Mouse (Mus musculus): ENCODE data around the gene Gm38431. TPM values are rescaled to one million over a fixed set of nuclear protein-coding genes. Genes with fewer than 3 reads are reported as not detected.
A peak's percentile ranks its signal among the peaks of the same experiment; 100 is the strongest.

Gm38431 gene
- polyA plus RNA-seq, 1 experiment from 2014 or later, result 1.6 TPM

- H3K9ac ChIP-seq, result no peak overlapping the region
- DNase-seq (ENCODE audit: low spot score) (no peak), ATAC-seq (ENCODE audit: low FRiP score) (no peak)
- peaks cover 6% of the 10 kb centered on the region; the same call in 1 of the 2 replicates for H3K4me1 ChIP-seq (replicated peaks; ENCODE audit: control insufficient read depth, insufficient read depth, low read length)
- H3K27me3 ChIP-seq (ENCODE audit: control insufficient read depth, insufficient read depth, low read length), result no peaks in the 10 kb centered on the region
- H3K36me3 ChIP-seq (replicated peaks; ENCODE audit: control insufficient read depth, insufficient read depth), result peaks cover 9% of the 10 kb centered on the region
- no peak overlapping the region for H3K4me3 ChIP-seq (replicated peaks; ENCODE audit: low read length)
- no peak overlapping the region for H3K4me2 ChIP-seq (replicated peaks)
- 85% methylated on average over 12 of the region's 12 CpGs for WGBS
- H3K9me3 ChIP-seq (ENCODE audit: control insufficient read depth, low read length), result no peaks in the 10 kb centered on the region
- H3K27ac ChIP-seq, result no peak overlapping the region
Measured at GRCm38 (mm10) chr9:21132102-21132775, 40.4 kb upstream of the Gm38431 start.

DNA sequence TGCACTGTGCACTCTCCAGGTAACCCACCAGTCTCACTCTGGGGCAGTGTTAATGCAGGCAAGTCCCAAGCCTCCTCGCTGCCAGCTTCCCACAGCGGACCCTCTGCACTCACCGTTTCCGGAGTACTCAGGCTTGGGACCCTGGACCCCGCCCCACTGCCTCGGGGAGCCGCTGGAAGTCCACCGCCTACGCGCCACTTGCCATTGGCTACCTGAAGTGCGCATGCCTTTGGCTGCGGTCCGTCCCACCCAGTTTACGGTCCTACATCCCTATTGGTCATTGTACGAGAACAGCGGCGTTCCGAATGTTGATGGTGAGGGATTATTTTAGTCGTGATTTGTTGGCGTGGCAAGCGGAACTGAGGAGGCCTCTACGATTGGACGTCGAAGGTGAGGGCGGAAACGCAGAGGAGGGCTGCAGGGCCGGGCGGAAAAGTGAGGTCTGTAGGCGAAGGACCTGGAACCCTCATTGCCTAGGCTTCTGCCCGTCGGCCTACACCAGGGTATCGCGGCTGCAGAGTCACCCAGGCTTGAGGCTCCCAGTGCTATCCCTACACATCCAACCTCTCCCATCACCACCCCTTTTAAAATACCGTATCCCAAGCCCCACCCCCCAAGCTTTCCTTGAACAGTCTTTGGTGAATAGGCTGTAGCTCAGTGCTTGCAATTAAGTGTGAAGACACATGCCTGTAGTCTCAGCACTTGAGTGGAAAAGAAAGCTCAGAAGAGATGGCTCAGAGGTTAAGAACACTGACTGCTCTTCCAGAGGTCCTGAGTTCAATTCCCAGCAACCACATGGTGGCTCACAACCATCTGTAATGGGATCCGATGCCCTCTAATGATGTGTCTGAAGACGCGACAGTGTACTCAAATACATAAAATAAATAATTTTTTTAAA lies 39.5 kb upstream of the Gm38431 start, which contains the start of gene Tyk2:
Gene Tyk2, minus strand, starts transcription at position 185 of the 898 bp plus-strand sequence.
- peaks cover 6% of the 10 kb centered on the region; the same call in 1 of the 2 replicates for H3K4me1 ChIP-seq (replicated peaks; ENCODE audit: control insufficient read depth, insufficient read depth, low read length)
- H3K27ac ChIP-seq, result peak within 1 kb of the TSS; percentile 73
- 7% methylated on average over 37 of the region's 37 CpGs for WGBS
- H3K36me3 ChIP-seq (replicated peaks; ENCODE audit: control insufficient read depth, insufficient read depth), result peaks cover 18% of the 10 kb centered on the region
- peak; percentile 93 for DNase-seq (ENCODE audit: low spot score)
- H3K27me3 ChIP-seq (ENCODE audit: control insufficient read depth, insufficient read depth, low read length), result no peaks in the 10 kb centered on the region
- H3K9ac ChIP-seq, result peak within 1 kb of the TSS; percentile 60
- peak within 1 kb of the TSS; percentile 68 for H3K4me2 ChIP-seq (replicated peaks)
- H3K9me3 ChIP-seq (ENCODE audit: control insufficient read depth, low read length), result no peaks in the 10 kb centered on the region
- peak; percentile 98 for ATAC-seq (ENCODE audit: low FRiP score)
- H3K4me3 ChIP-seq (replicated peaks; ENCODE audit: low read length), result peak within 1 kb of the TSS; percentile 61

- Histone ChIP-seq H3K27ac (no peak overlapping the region), H3K9ac (no peak overlapping the region), H3K36me3 (replicated peaks; ENCODE audit: control insufficient read depth, insufficient read depth) (peaks cover 60% of the 10 kb centered on the region), H3K4me2 (replicated peaks) (no peak overlapping the region), H3K27me3 (ENCODE audit: control insufficient read depth, insufficient read depth, low read length) (no peaks in the 10 kb centered on the region), H3K4me3 (replicated peaks; ENCODE audit: low read length) (no peak overlapping the region), H3K9me3 (ENCODE audit: control insufficient read depth, low read length) (no peaks in the 10 kb centered on the region), H3K4me1 (replicated peaks; ENCODE audit: control insufficient read depth, insufficient read depth, low read length) (peaks cover 6% of the 10 kb centered on the region; the same call in 1 of the 2 replicates)
- DNase-seq (ENCODE audit: low spot score), result no peak
- no peak for ATAC-seq (ENCODE audit: low FRiP score)
- 82% methylated on average over 2 of the region's 2 CpGs for WGBS
Measured at GRCm38 (mm10) chr9:21126259-21126627, 34.4 kb upstream of the Gm38431 start.

GRCm38 (mm10) chr9:21125502-21126258 lies 33.9 kb upstream of the Gm38431 start:
- WGBS, result 91% methylated on average over 9 of the region's 9 CpGs

DNA sequence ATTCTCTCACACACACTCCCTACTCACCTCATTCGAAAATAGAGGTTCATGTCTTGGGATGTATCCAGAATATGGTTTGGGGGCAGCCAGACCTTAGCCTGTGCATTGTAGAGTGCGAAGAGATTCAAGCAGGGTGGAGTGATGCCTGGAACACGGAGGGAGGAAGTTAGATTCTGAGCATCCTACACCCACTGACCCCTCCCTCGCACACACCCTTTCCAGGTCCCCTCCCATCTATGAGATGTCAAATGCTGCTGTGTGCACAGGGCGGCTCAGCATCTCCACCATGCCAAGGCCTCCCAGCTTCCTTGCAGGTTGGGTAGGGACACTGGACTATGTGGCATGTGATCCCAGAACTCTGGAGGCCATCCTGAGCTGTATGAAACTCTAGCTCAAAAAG lies 33.0 kb upstream of the Gm38431 start:
- no peak overlapping the region for H3K4me2 ChIP-seq (replicated peaks)
- no peak overlapping the region for H3K4me3 ChIP-seq (replicated peaks; ENCODE audit: low read length)
- H3K27ac ChIP-seq, result no peak overlapping the region
- no peaks in the 10 kb centered on the region for H3K4me1 ChIP-seq (replicated peaks; ENCODE audit: control insufficient read depth, insufficient read depth, low read length)
- no peaks in the 10 kb centered on the region for H3K9me3 ChIP-seq (ENCODE audit: control insufficient read depth, low read length)
- WGBS, result 89% methylated on average over 5 of the region's 5 CpGs
- peaks cover 74% of the 10 kb centered on the region for H3K36me3 ChIP-seq (replicated peaks; ENCODE audit: control insufficient read depth, insufficient read depth)
- H3K9ac ChIP-seq, result no peak overlapping the region
- H3K27me3 ChIP-seq (ENCODE audit: control insufficient read depth, insufficient read depth, low read length), result no peaks in the 10 kb centered on the region
- ATAC-seq (ENCODE audit: low FRiP score) (no peak), DNase-seq (ENCODE audit: low spot score) (no peak)

More at GRCm38 (mm10) chr9:21125502-21126258, 33.9 kb upstream of the Gm38431 start:
- no peak overlapping the region for H3K4me3 ChIP-seq (replicated peaks; ENCODE audit: low read length)
- no peak overlapping the region for H3K9ac ChIP-seq
- peaks cover 5% of the 10 kb centered on the region; the same call in 1 of the 2 replicates for H3K4me1 ChIP-seq (replicated peaks; ENCODE audit: control insufficient read depth, insufficient read depth, low read length)
- no peak for DNase-seq (ENCODE audit: low spot score)
- no peaks in the 10 kb centered on the region for H3K27me3 ChIP-seq (ENCODE audit: control insufficient read depth, insufficient read depth, low read length)
- peaks cover 66% of the 10 kb centered on the region for H3K36me3 ChIP-seq (replicated peaks; ENCODE audit: control insufficient read depth, insufficient read depth)
- H3K9me3 ChIP-seq (ENCODE audit: control insufficient read depth, low read length), result no peaks in the 10 kb centered on the region
- H3K27ac ChIP-seq, result no peak overlapping the region
- no peak for ATAC-seq (ENCODE audit: low FRiP score)
- H3K4me2 ChIP-seq (replicated peaks), result no peak overlapping the region

GRCm38 (mm10) chr9:21121483-21121882 lies 29.7 kb upstream of the Gm38431 start:
- no peak for ATAC-seq (ENCODE audit: low FRiP score)
- 93% methylated on average over 16 of the region's 16 CpGs for WGBS

DNA sequence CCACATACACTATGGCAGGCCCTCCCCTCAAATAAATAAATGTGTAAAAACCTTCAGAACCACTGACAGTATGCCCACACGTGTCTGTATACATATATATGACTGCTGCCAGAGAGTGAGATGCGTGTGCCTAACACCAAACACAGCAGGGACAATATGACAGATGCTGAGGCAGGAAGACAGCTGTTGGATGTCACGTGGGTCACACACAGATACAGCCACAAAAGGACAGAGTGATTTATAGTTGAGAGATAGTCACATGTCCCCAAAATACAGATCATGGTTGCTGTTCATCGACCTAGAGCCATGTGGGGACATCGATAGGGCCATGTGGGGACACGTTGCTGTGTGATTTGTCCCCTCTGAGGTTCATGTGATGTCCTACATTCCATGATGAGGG lies 25.3 kb upstream of the Gm38431 start:
- H3K9me3 ChIP-seq (ENCODE audit: control insufficient read depth, low read length), result no peaks in the 10 kb centered on the region
- no peak overlapping the region for H3K4me3 ChIP-seq (replicated peaks; ENCODE audit: low read length)
- no peaks in the 10 kb centered on the region for H3K27me3 ChIP-seq (ENCODE audit: control insufficient read depth, insufficient read depth, low read length)
- H3K4me2 ChIP-seq (replicated peaks), result no peak overlapping the region
- peaks cover 27% of the 10 kb centered on the region for H3K36me3 ChIP-seq (replicated peaks; ENCODE audit: control insufficient read depth, insufficient read depth)
- WGBS, result 77% methylated on average over 6 of the region's 6 CpGs
- H3K27ac ChIP-seq, result no peak overlapping the region
- no peak overlapping the region for H3K9ac ChIP-seq
- ATAC-seq (ENCODE audit: low FRiP score), result no peak
- no peaks in the 10 kb centered on the region for H3K4me1 ChIP-seq (replicated peaks; ENCODE audit: control insufficient read depth, insufficient read depth, low read length)
- no peak for DNase-seq (ENCODE audit: low spot score)

More at GRCm38 (mm10) chr9:21121483-21121882, 29.7 kb upstream of the Gm38431 start:
- H3K27ac ChIP-seq, result no peak overlapping the region
- no peak overlapping the region for H3K4me3 ChIP-seq (replicated peaks; ENCODE audit: low read length)
- no peak overlapping the region for H3K4me2 ChIP-seq (replicated peaks)
- H3K9ac ChIP-seq, result no peak overlapping the region
- DNase-seq (ENCODE audit: low spot score), result no peak
- H3K27me3 ChIP-seq (ENCODE audit: control insufficient read depth, insufficient read depth, low read length), result no peaks in the 10 kb centered on the region
- H3K4me1 ChIP-seq (replicated peaks; ENCODE audit: control insufficient read depth, insufficient read depth, low read length), result no peaks in the 10 kb centered on the region
- H3K36me3 ChIP-seq (replicated peaks; ENCODE audit: control insufficient read depth, insufficient read depth), result peaks cover 59% of the 10 kb centered on the region
- no peaks in the 10 kb centered on the region for H3K9me3 ChIP-seq (ENCODE audit: control insufficient read depth, low read length)

DNA sequence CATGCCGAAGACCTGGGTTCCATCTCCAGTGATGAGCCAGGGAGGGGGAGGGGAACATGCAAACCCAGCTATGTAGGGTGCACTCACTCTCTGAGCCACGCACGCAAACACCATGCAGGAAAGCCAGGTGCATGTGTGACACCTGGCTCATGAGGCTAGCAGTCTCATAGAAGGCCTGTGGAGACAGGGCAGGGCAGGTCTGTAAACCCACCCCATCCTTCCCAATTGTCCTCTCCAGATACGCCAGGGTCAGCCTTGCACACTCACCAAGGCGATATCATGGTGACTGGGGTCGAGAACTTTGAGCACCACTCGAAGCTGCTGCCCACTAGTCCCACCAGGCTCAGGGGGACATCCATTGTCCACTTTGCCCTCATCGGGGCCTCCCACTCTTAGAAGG lies 23.3 kb upstream of the Gm38431 start:
- no peak overlapping the region for H3K27ac ChIP-seq
- H3K4me1 ChIP-seq (replicated peaks; ENCODE audit: control insufficient read depth, insufficient read depth, low read length), result no peaks in the 10 kb centered on the region
- WGBS, result 92% methylated on average over 8 of the region's 8 CpGs
- H3K4me3 ChIP-seq (replicated peaks; ENCODE audit: low read length), result no peak overlapping the region
- no peak overlapping the region for H3K4me2 ChIP-seq (replicated peaks)
- DNase-seq (ENCODE audit: low spot score) (no peak), ATAC-seq (ENCODE audit: low FRiP score) (no peak)
- H3K27me3 ChIP-seq (ENCODE audit: control insufficient read depth, insufficient read depth, low read length), result no peaks in the 10 kb centered on the region
- H3K9me3 ChIP-seq (ENCODE audit: control insufficient read depth, low read length), result no peaks in the 10 kb centered on the region
- H3K36me3 ChIP-seq (replicated peaks; ENCODE audit: control insufficient read depth, insufficient read depth), result peaks cover 12% of the 10 kb centered on the region; the same call in 1 of the 2 replicates
- no peak overlapping the region for H3K9ac ChIP-seq

GRCm38 (mm10) chr9:21114190-21114589 lies 22.4 kb upstream of the Gm38431 start:
- no peak overlapping the region for H3K27ac ChIP-seq
- no peaks in the 10 kb centered on the region for H3K4me1 ChIP-seq (replicated peaks; ENCODE audit: control insufficient read depth, insufficient read depth, low read length)
- H3K9ac ChIP-seq, result no peak overlapping the region
- H3K9me3 ChIP-seq (ENCODE audit: control insufficient read depth, low read length), result no peaks in the 10 kb centered on the region
- ATAC-seq (ENCODE audit: low FRiP score), result no peak
- no peak overlapping the region for H3K4me3 ChIP-seq (replicated peaks; ENCODE audit: low read length)
- H3K27me3 ChIP-seq (ENCODE audit: control insufficient read depth, insufficient read depth, low read length), result no peaks in the 10 kb centered on the region
- 89% methylated on average over 7 of the region's 7 CpGs for WGBS
- peaks cover 9% of the 10 kb centered on the region; the same call in 1 of the 2 replicates for H3K36me3 ChIP-seq (replicated peaks; ENCODE audit: control insufficient read depth, insufficient read depth)
- no peak overlapping the region for H3K4me2 ChIP-seq (replicated peaks)
- no peak for DNase-seq (ENCODE audit: low spot score)

All from hindbrain, embryonic 14.5 days (tissue).